Mouse (Mus musculus) heart, adult 18-20 months (tissue): ENCODE results near the gene Aifm3. TPM values are rescaled to one million over a fixed set of nuclear protein-coding genes. Genes with fewer than 3 reads are reported as not detected.
A peak's percentile ranks its signal among the peaks of the same experiment; 100 is the strongest.
"Not testable (repeated sequence)": the region's sequence is repeated elsewhere in the genome, so short reads cannot be mapped to it uniquely, and the experiment has no call there.

Experiments used
- DNase-seq, 2 experiments: peaks; one replicate each; pipeline ENCODE4 v3.0.0; 2021 to 2022; ENCODE audit warnings: mixed read lengths in 1 of 2
- total RNA-seq, 2 experiments: library from RNA; stranded (reverse); gene quantifications; 2 replicates each; pipeline ENCODE4 v1.2.3; 2021

Gene Aifm3
- total RNA-seq, 2 experiments from 2014 or later: 0.18 TPM; not detected in 1

- DNase-seq: peak; percentile 31 to 57
Measured at GRCm38 (mm10) chr16:17553910-17554685, 64.7 kb downstream of the Aifm3 start.

GRCm38 (mm10) chr16:17554702-17555101 lies 65.3 kb downstream of the Aifm3 start:
- DNase-seq: not testable (repeated sequence)

GRCm38 (mm10) chr16:17556180-17556579 lies 66.8 kb downstream of the Aifm3 start:
- no peak for DNase-seq

- DNase-seq: no peak
Measured at GRCm38 (mm10) chr16:17556907-17557306, 67.5 kb downstream of the Aifm3 start.

Other genes with a start within 250 kb of the Aifm3 start
- 1 to 10 TPM; 1.2 to 1.6 TPM for gene Tmem191c, start 213.5 kb upstream of the Aifm3 start, total RNA-seq
- gene Serpind1, start 158.2 kb upstream of the Aifm3 start, total RNA-seq: 1 to 10 TPM; 1.2 to 1.3 TPM
- 10 to 100 TPM; 15.8 to 17.0 TPM for gene Snap29, start 83.6 kb upstream of the Aifm3 start, total RNA-seq
- 10 to 100 TPM; 54.9 to 63.4 TPM for gene Pi4ka, start 83.3 kb upstream of the Aifm3 start, total RNA-seq
- gene Crkl, start 37.6 kb upstream of the Aifm3 start, total RNA-seq: 10 to 100 TPM; 28.9 to 29.4 TPM
- gene Lztr1, start 19.1 kb downstream of the Aifm3 start, total RNA-seq: 10 to 100 TPM; 31.8 to 32.1 TPM
- 10 to 100 TPM; 13.5 to 13.6 TPM for gene Thap7, start 41.5 kb downstream of the Aifm3 start, total RNA-seq
- not detected for gene Lrrc74b, start 71.6 kb downstream of the Aifm3 start, total RNA-seq
- 1 to 10 TPM; 1.8 TPM for gene P2rx6, start 72.3 kb downstream of the Aifm3 start, total RNA-seq
- 1 to 10 TPM; 4.2 to 4.3 TPM for gene Slc7a4, start 93.6 kb downstream of the Aifm3 start, total RNA-seq
- 10 to 100 TPM; 18.9 to 20.6 TPM for gene Smpd4, start 129.7 kb downstream of the Aifm3 start, total RNA-seq
- gene Ccdc74a, start 156.9 kb downstream of the Aifm3 start, total RNA-seq: under 1 TPM; 0.35 to 0.57 TPM
- gene Med15, start 243.3 kb downstream of the Aifm3 start, total RNA-seq: 10 to 100 TPM; 21.0 to 25.0 TPM